Mouse (Mus musculus) midbrain, embryonic 12.5 days (tissue): Measurements from ENCODE around the gene Inhbb. TPM values are rescaled to one million over a fixed set of nuclear protein-coding genes. Genes with fewer than 3 reads are reported as not detected.
A peak's percentile ranks its signal among the peaks of the same experiment; 100 is the strongest.

Experiments
- ATAC-seq: fragments of 200-750 bp; cut with Nextera tagmentation; 2 replicates; pipeline ENCODE4 v1.8.0; 2017; ENCODE audit warnings: low read depth, moderate TSS enrichment, moderate library complexity; ENCODE audit not compliant: low FRiP score
- H3K27ac ChIP-seq: fragments of 300-500 bp; sonication (generic); replicated peaks from 2 replicates; pipeline ENCODE4 v1.5.1; 2016; ENCODE audit warnings: mild to moderate bottlenecking
- H3K27me3 ChIP-seq: fragments of 300-500 bp; sonication (generic); 2 replicates; pipeline ENCODE4 v1.6.1; 2016; ENCODE audit warnings: mild to moderate bottlenecking
- H3K36me3 ChIP-seq: fragments of 300-500 bp; sonication (generic); 2 replicates; pipeline ENCODE4 v1.6.1; 2016
- H3K4me1 ChIP-seq: fragments of 300-500 bp; sonication (generic); 2 replicates; pipeline ENCODE4 v1.6.1; 2016
- H3K4me2 ChIP-seq: fragments of 300-500 bp; sonication (generic); replicated peaks from 2 replicates; pipeline ENCODE4 v1.6.1; 2016; ENCODE audit warnings: mild to moderate bottlenecking, moderate library complexity
- H3K4me3 ChIP-seq: fragments of 300-500 bp; sonication (generic); 2 replicates; pipeline ENCODE4 v1.5.1; 2016; ENCODE audit warnings: mild to moderate bottlenecking
- H3K9ac ChIP-seq: fragments of 300-500 bp; sonication (generic); replicated peaks from 2 replicates; pipeline ENCODE4 v1.6.1; 2016; ENCODE audit warnings: mild to moderate bottlenecking, moderate library complexity
- H3K9me3 ChIP-seq: fragments of 300-500 bp; sonication (generic); 2 replicates; pipeline ENCODE4 v1.6.1; 2016; ENCODE audit warnings: mild to moderate bottlenecking
- WGBS: fragments of 180-500 bp; shearing (Covaris S2); methylation state at CpG from one replicate; pipeline ENCODE4 v1.1.7; 2016; 5-methylcytosine and 5-hydroxymethylcytosine counted together
- polyA plus RNA-seq: library from polyadenylated mRNA; unstranded; fragments of >200 nt; fragmentation: Nextera tagmentation; extraction: Ambion mirVana; gene quantifications from 2 replicates; pipeline ENCODE4 v1.2.1, GENCODE M21; 2016

The Inhbb gene
- polyA plus RNA-seq, 1 experiment from 2014 or later = 0.78 TPM

DNA sequence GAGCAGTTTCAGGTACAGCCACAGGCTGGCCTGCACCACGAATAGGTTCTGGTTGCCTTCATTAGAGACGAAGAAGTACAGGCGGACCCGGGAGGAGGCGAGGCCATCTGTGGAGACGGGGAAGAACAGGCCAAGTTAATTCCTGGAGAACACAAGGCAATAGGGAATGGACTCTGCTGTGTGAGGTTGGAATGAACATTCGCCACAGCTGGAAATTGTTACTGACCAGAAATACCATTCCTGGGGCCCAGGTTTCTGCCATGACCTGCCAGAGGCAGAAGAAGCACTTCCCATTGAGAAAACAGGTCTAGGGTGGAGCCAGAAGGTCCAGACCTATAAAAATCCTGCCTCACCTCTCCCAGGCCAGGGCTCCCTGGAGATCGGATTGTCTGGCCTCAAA, 4.1 kb downstream of the Inhbb start:
- Histone ChIP-seq H3K4me3 (no peak overlapping the region), H3K36me3 (no peaks in the 10 kb centered on the region), H3K9ac (no peak overlapping the region), H3K27ac (no peak overlapping the region), H3K4me2 (no peak overlapping the region), H3K4me1 (peaks cover 42% of the 10 kb centered on the region), H3K9me3 (no peaks in the 10 kb centered on the region), H3K27me3 (peaks cover 75% of the 10 kb centered on the region)
- no peak for ATAC-seq
- 72% methylated on average over 8 of the region's 8 CpGs for WGBS

DNA sequence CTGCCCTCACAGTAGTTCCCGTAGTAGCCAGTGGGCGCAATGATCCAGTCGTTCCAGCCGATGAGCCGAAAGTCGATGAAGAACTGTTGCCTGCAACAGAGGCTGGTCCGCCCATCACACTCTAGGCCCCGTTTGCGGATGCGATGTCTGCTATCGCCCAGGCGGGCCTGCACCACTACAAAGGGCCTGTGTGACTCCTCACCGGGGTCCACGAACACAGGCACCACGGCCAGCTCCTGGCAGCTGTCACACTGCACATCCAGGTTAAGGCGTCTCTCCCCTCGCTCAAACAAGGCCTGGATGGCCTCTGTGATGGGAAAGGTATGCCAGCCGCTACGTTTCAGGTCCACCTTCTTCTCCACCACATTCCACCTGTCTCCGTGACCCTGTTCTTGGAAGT, 4.5 kb downstream of the Inhbb start:
- Histone ChIP-seq H3K9ac (no peak overlapping the region), H3K4me3 (no peak overlapping the region), H3K27ac (no peak overlapping the region), H3K36me3 (no peaks in the 10 kb centered on the region), H3K4me1 (peaks cover 40% of the 10 kb centered on the region), H3K9me3 (no peaks in the 10 kb centered on the region), H3K27me3 (peaks cover 70% of the 10 kb centered on the region), H3K4me2 (no peak overlapping the region)
- 81% methylated on average over 20 of the region's 20 CpGs for WGBS
- ATAC-seq = no peak

DNA sequence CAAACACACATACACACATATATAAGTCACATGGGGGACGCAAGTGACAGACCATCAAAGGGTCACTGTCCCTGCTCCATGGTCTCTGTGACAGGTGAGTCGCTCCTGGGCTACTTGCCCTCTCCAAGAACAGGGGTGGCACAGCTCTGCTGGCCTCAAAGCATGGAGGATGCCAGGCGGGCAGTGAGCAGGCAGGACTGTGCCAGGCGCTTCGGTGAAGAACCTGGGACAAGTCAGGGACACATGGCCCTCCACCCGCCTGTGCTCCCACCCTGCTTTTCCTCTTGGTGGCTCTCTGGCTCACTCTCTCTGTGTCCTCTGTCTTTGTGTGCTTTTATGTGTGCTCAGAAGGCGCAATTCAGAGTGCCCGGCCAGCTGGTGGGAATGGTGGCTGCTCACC, 5.4 kb downstream of the Inhbb start:
- H3K36me3 ChIP-seq = no peaks in the 10 kb centered on the region
- peaks cover 32% of the 10 kb centered on the region for H3K4me1 ChIP-seq
- no peak overlapping the region for H3K4me2 ChIP-seq
- no peak overlapping the region for H3K27ac ChIP-seq
- H3K9ac ChIP-seq = no peak overlapping the region
- no peaks in the 10 kb centered on the region for H3K9me3 ChIP-seq
- ATAC-seq = no peak
- WGBS = 87% methylated on average over 8 of the region's 8 CpGs
- no peak overlapping the region for H3K4me3 ChIP-seq
- peaks cover 64% of the 10 kb centered on the region for H3K27me3 ChIP-seq

DNA sequence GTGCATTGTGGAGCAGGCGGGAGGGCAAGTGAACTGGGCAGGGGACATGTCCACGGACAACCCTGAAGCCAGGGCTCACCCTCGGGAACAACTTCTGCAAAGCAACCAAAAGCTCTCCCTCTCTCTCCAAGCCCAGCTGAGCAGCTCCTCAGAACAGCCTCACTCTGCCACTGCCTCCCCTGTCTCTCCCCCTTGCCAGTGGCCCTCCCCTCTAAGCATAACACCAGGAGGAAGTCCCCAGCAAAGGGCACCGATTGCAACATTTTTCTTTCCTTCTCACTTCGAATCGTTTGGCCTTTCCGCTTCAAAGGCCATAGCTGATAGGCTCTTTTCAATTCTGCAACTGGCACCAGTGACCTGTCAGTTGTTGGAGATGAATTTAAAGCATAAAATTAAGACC, 5.9 kb downstream of the Inhbb start:
- H3K4me3 ChIP-seq = no peak overlapping the region
- H3K4me1 ChIP-seq = peaks cover 29% of the 10 kb centered on the region
- no peaks in the 10 kb centered on the region for H3K36me3 ChIP-seq
- no peaks in the 10 kb centered on the region for H3K9me3 ChIP-seq
- H3K9ac ChIP-seq = no peak overlapping the region
- WGBS = 75% methylated on average over 7 of the region's 7 CpGs
- H3K27ac ChIP-seq = no peak overlapping the region
- H3K27me3 ChIP-seq = peaks cover 64% of the 10 kb centered on the region
- H3K4me2 ChIP-seq = no peak overlapping the region
- no peak for ATAC-seq

DNA sequence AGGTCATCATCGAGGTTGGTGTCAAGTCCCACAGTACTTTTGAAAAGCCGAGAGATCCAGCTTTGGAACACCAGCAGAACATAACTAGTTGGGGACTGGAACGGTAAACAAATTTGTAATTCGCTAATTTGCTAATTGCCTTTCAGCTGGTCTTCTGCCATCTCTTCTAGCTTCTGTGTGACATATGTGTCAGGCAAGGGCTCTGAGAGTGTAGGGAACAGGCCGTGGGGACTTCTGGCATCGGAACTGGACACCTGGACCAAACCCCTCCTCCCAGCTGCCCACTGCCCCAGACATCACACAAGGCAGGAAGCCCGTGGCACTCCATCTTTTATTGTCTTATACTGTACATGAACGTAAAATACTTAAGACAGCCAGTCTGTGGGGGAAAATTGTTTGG, 6.9 kb downstream of the Inhbb start:
- 89% methylated on average over 8 of the region's 8 CpGs for WGBS
- H3K27ac ChIP-seq = no peak overlapping the region
- H3K4me1 ChIP-seq = peaks cover 19% of the 10 kb centered on the region
- peaks cover 56% of the 10 kb centered on the region for H3K27me3 ChIP-seq
- no peak overlapping the region for H3K4me3 ChIP-seq
- no peaks in the 10 kb centered on the region for H3K36me3 ChIP-seq
- no peaks in the 10 kb centered on the region for H3K9me3 ChIP-seq
- no peak for ATAC-seq
- no peak overlapping the region for H3K4me2 ChIP-seq
- H3K9ac ChIP-seq = no peak overlapping the region

DNA sequence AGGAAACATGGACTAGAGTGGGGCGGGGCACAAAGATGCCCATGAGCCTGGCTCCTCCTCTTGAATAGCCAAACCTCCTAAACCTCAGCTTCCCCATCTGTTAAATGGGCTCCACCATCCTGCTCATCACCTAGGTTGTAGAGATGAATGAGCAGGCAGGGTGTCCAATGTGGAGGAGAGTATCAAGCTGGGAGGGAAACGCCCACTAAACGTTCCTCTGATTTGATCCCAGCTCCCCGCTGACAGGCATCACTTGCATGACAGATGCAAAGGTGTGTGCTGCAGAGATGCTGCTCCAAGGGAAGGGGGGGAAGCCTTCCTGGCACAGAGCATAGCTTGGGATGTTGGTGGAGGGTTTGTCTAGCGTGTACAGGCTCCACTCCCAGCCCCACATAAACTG, 11.4 kb downstream of the Inhbb start:
- no peak overlapping the region for H3K27ac ChIP-seq
- H3K36me3 ChIP-seq = no peaks in the 10 kb centered on the region
- H3K9me3 ChIP-seq = no peaks in the 10 kb centered on the region
- H3K27me3 ChIP-seq = peaks cover 18% of the 10 kb centered on the region; the same call in 1 of the 2 replicates
- no peak for ATAC-seq
- no peak overlapping the region for H3K9ac ChIP-seq
- WGBS = 73% methylated on average over 5 of the region's 5 CpGs
- no peak overlapping the region for H3K4me2 ChIP-seq
- H3K4me3 ChIP-seq = no peak overlapping the region
- H3K4me1 ChIP-seq = peaks cover 5% of the 10 kb centered on the region

DNA sequence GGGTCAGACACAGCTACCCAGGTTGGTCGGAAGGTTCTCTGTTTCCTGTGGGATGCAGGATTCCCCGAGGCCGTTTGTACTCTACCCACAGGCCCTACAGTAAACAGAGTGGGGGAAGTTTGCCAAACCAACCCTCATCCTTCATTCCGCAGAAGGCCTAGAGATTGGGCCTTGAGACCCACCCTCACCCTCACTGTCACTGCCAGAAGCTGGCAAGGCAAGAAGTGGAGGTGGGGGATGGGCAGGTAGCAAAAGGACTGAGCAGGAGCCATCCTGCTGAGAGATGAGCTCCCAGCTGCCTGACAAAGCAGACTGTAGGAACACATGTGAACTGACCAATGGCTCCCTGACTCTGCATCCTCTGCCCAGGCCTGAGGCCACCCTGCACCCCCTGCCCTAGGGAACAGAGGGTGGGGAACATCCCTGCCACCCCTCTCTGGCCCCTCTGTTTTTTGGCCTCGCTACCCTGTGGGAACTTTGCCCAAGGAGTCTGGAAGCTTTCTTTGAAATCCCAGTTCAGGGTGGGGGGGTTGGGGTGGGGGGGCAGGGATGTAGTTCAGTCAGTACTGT, 12.4 kb downstream of the Inhbb start:
- H3K4me3 ChIP-seq = no peak overlapping the region
- WGBS = 73% methylated on average over 5 of the region's 5 CpGs
- no peak overlapping the region for H3K4me2 ChIP-seq
- H3K27me3 ChIP-seq = peaks cover 25% of the 10 kb centered on the region; the same call in 1 of the 2 replicates
- ATAC-seq = no peak
- no peak overlapping the region for H3K27ac ChIP-seq
- no peaks in the 10 kb centered on the region for H3K9me3 ChIP-seq
- peaks cover 5% of the 10 kb centered on the region for H3K4me1 ChIP-seq
- no peak overlapping the region for H3K9ac ChIP-seq
- no peaks in the 10 kb centered on the region for H3K36me3 ChIP-seq

DNA sequence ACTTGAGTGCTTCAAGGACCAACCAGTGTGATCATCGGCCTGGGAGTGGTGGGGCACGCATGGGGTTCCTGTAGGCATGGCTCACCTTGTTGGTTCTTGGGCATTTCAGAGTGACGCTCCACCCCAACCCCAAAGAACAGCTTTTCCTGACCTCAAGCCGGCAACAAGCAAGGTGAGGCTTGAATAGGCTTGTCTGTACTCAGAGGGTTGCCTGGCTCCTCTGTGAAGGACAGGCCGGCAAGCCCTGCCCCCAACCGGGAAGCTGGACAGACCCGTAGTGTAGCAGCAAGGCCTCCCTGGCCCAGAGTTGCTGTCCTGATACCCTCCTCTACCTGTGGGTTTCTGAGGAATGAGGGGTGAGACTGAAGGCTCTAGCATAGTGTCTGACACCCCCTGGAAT, 12.9 kb downstream of the Inhbb start:
- Histone ChIP-seq H3K27ac (no peak overlapping the region), H3K4me3 (no peak overlapping the region), H3K4me2 (no peak overlapping the region), H3K4me1 (peaks cover 5% of the 10 kb centered on the region), H3K9me3 (no peaks in the 10 kb centered on the region), H3K9ac (no peak overlapping the region), H3K36me3 (no peaks in the 10 kb centered on the region), H3K27me3 (peaks cover 31% of the 10 kb centered on the region)
- ATAC-seq = no peak
- 75% methylated on average over 7 of the region's 7 CpGs for WGBS

DNA sequence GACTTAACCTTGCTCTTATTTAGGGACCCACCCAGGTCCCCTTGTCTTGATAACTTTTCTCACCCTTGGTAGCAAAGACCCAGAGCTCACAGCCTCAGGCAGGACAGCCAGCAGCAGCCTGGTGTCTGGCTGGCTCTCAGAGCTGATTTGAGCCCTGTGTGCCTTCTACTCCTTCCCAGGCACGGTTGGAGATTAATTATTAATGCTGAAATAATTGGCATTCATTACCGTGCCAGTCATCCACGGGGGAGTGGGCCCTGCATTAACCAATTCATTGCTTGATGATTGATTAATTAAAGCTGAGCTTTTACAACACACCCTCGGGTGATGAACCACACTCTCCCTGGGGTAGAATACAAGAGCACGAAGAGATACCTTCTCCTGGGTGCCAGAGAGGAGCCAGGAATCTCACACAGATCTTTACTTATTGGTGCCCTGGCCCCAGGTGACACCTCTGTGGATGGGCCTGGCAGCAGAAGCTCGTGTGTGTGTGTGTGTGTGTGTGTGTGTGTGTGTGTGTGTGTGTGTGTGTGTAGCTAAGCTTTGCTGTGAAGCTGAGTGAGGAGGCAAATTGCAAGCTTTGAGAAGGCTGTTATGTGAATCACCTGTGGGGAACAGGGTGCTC, 14.2 kb downstream of the Inhbb start:
- H3K4me3 ChIP-seq = no peak overlapping the region
- peaks cover 28% of the 10 kb centered on the region for H3K27me3 ChIP-seq
- no peaks in the 10 kb centered on the region for H3K36me3 ChIP-seq
- 41% methylated on average over 6 of the region's 6 CpGs for WGBS
- H3K4me2 ChIP-seq = no peak overlapping the region
- peak; percentile 39; the same call in 1 of the 2 replicates for ATAC-seq
- no peak overlapping the region for H3K9ac ChIP-seq
- no peaks in the 10 kb centered on the region for H3K9me3 ChIP-seq
- H3K27ac ChIP-seq = no peak overlapping the region
- peaks cover 5% of the 10 kb centered on the region for H3K4me1 ChIP-seq

DNA sequence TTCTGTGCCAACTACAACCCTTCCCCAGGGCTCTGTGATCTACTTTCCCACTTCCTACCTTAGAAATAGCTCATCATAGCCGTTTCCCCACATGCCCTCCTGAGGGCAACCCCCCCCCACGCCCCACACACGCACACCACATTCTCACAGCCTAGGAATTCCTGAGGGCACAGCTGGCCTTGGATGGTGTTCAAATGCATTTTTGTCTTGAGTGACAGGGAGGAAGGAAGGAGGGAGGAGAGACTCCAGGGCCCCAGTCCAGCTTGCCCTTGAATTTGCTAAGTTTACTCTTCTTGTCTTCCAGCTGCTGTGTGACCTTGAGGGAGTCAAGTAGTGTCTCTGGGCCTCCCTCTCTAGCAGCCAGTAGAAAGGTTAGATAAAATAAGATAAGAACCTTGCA, 17.2 kb downstream of the Inhbb start:
- Histone ChIP-seq H3K9me3 (no peaks in the 10 kb centered on the region), H3K4me3 (no peak overlapping the region), H3K36me3 (no peaks in the 10 kb centered on the region), H3K27ac (no peak overlapping the region), H3K4me2 (no peak overlapping the region), H3K27me3 (peaks cover 18% of the 10 kb centered on the region), H3K4me1 (peaks cover 6% of the 10 kb centered on the region), H3K9ac (no peak overlapping the region)
- no peak for ATAC-seq
- WGBS = 64% methylated on average over 3 of the region's 3 CpGs

DNA sequence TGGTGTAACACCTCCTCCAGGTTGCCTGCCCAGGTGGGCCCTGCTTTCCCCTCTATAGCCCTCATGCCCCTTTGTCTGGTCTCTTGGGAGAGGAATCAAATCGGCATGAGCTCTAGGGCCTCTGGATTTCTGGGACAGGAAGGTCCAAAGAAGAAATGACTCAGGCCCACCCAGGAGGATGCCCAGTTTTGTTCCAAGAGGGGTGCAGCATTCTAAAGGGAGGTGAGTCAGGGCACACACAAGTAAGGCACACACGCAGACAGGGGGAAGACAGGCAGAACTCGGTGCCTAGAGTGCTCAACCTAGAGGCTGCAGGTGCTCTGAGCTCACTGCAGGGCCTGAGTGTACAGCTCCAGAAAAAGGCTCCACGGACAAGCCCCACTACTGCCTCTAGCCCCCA, 17.7 kb downstream of the Inhbb start:
- H3K9ac ChIP-seq = no peak overlapping the region
- no peak overlapping the region for H3K4me2 ChIP-seq
- H3K4me3 ChIP-seq = no peak overlapping the region
- peaks cover 3% of the 10 kb centered on the region; the same call in 1 of the 2 replicates for H3K4me1 ChIP-seq
- peaks cover 18% of the 10 kb centered on the region for H3K27me3 ChIP-seq
- 84% methylated on average over 4 of the region's 4 CpGs for WGBS
- no peaks in the 10 kb centered on the region for H3K36me3 ChIP-seq
- H3K27ac ChIP-seq = no peak overlapping the region
- no peaks in the 10 kb centered on the region for H3K9me3 ChIP-seq
- ATAC-seq = no peak

DNA sequence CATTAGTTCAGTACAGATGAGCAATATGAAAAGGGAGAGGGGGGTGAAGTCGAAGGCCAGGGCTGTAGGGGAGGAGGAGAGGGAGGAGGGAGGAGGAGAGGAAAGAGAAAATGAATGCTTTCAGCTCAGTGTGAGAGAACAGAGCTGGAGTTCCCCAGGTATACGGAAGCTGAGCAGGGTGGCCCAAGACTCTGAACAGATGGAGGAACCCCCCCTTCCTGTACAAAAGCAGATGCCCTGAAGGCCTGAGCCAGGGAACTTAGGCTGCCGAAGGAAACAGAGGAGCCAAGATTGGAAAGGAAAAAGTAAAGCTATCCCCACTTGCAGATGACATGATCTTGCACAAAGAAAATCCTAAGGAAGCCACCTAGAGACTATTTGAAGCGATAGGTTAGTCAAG, 20.8 kb downstream of the Inhbb start:
- peaks cover 3% of the 10 kb centered on the region; the same call in 1 of the 2 replicates for H3K4me1 ChIP-seq
- H3K9ac ChIP-seq = no peak overlapping the region
- H3K4me3 ChIP-seq = no peak overlapping the region
- H3K4me2 ChIP-seq = no peak overlapping the region
- 64% methylated on average over 4 of the region's 4 CpGs for WGBS
- H3K9me3 ChIP-seq = no peaks in the 10 kb centered on the region
- H3K27ac ChIP-seq = no peak overlapping the region
- H3K27me3 ChIP-seq = peaks cover 14% of the 10 kb centered on the region
- no peak for ATAC-seq
- no peaks in the 10 kb centered on the region for H3K36me3 ChIP-seq

DNA sequence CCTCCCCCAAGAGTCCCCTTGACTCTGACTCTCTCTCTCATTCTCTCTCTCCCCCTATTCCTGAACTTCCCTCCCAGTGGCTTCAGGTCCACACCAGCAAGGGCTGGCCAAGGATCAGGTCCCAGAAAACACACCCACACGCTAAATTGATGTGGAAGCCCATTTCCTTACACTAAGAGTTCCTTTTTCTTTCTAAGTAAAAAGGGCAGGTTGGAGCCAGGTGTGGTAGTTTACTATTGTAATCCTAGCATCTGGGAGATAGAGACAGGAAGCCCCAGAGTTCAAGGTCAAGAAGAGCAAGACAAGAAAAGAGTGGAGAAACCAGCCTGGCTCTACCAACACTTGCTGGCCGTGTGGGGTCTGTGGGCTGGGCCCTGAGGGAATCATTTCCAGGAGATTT, 23.4 kb downstream of the Inhbb start:
- Histone ChIP-seq H3K27ac (no peak overlapping the region), H3K4me1 (peaks cover 3% of the 10 kb centered on the region; the same call in 1 of the 2 replicates), H3K9me3 (no peaks in the 10 kb centered on the region), H3K27me3 (no peaks in the 10 kb centered on the region), H3K9ac (no peak overlapping the region), H3K36me3 (no peaks in the 10 kb centered on the region), H3K4me3 (no peak overlapping the region), H3K4me2 (no peak overlapping the region)
- 72% methylated on average over 2 of the region's 2 CpGs for WGBS
- no peak for ATAC-seq
